Mouse (Mus musculus): ENCODE results near the gene Shisa8. TPM values are rescaled to one million over a fixed set of nuclear protein-coding genes. Genes with fewer than 3 reads are reported as not detected.

Shisa8 gene
- polyA plus RNA-seq, 1 experiment from 2014 or later, result 0.13 TPM

DNA sequence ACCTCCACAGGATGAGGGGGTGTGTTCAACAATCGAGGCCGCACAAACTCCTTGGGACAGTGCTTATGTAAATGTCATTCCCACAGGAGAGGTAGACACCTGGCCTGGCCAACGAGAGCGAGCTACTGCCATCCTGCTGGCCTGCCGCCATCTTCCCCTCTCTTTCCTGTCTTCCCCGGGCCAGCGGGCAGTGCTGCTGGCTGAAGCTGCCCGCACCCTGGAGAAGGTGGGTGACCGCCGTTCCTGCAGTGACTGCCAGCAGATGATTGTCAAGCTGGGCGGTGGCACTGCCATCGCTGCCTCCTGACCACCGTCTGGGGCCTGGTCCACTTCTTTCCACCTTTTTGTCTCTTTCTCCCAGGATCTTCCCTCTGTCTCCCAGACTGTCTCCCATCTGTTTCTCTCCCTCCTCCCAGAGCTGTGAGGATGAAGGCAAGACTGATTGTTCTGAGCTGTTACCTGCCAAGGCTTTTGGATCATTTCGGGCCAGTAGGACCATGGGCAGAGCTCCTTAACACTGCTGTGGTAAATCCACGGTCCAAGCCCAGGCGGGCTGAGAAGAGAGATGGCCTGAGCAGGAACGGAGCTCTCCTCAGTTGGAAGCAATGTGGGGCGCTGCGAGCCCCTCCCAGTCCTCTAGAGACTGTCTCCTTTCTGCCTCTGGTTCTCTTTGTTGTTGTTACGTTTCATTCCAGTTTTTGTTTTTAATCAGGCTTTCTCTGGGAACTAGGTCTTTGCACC is 8.8 kb downstream of the Shisa8 start:
- Histone ChIP-seq H3K36me3 (replicated peaks; ENCODE audit: insufficient read depth, low read length) (peaks cover 62% of the 10 kb centered on the region), H3K27me3 (ENCODE audit: insufficient read depth, low read length) (no peaks in the 10 kb centered on the region), H3K9me3 (ENCODE audit: low read length) (no peaks in the 10 kb centered on the region), H3K4me3 (ENCODE audit: low read depth, low read length) (no peak overlapping the region), H3K4me2 (ENCODE audit: low read depth, low read length) (no peak overlapping the region), H3K9ac (replicated peaks) (no peak overlapping the region), H3K27ac (ENCODE audit: low read depth) (no peak overlapping the region), H3K4me1 (ENCODE audit: insufficient read depth) (peaks cover 6% of the 10 kb centered on the region)
- no peak for DNase-seq
- whole genome bisulfite sequencing (ENCODE audit: insufficient replicate concordance), result 90% methylated on average over 20 of the region's 20 CpGs
- no peak for TF ChIP-seq CTCF (IDR thresholded peaks at IDR 0.05; ENCODE audit: low read depth)
- TF ChIP-seq EP300 (IDR thresholded peaks at IDR 0.05; ENCODE audit: low read depth), result no peak
- no peak for ATAC-seq

DNA sequence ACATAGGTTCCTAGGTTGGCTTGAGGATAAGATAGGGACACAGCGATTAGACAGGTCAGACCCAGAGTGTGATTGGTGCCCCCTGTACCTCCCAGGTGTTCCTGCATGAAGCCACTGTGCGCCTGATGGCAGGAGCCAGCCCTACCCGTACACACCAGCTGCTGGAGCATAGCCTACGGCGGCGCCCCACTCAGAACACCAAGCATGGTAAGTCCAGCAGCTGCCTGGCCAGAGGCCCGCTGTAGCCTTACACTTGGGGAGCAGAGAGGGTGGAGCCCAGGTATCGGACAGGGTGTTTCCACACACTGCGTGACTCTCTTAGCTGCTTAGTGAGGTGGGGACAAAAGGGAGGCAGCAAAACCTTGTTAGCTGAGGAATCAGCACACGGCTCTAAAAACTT is 9.5 kb downstream of the Shisa8 start:
- H3K27me3 ChIP-seq (ENCODE audit: insufficient read depth, low read length), result no peaks in the 10 kb centered on the region
- H3K9ac ChIP-seq (replicated peaks), result no peak overlapping the region
- no peak overlapping the region for H3K4me3 ChIP-seq (ENCODE audit: low read depth, low read length)
- H3K4me1 ChIP-seq (ENCODE audit: insufficient read depth), result peaks cover 6% of the 10 kb centered on the region
- 93% methylated on average over 10 of the region's 10 CpGs for WGBS (ENCODE audit: insufficient replicate concordance)
- no peak for DNase-seq
- H3K36me3 ChIP-seq (replicated peaks; ENCODE audit: insufficient read depth, low read length), result peaks cover 69% of the 10 kb centered on the region
- TF ChIP-seq EP300 (IDR thresholded peaks at IDR 0.05; ENCODE audit: low read depth) (no peak), CTCF (IDR thresholded peaks at IDR 0.05; ENCODE audit: low read depth) (no peak)
- no peak overlapping the region for H3K4me2 ChIP-seq (ENCODE audit: low read depth, low read length)
- no peak for ATAC-seq
- no peak overlapping the region for H3K27ac ChIP-seq (ENCODE audit: low read depth)
- H3K9me3 ChIP-seq (ENCODE audit: low read length), result no peaks in the 10 kb centered on the region

- H3K9ac ChIP-seq (replicated peaks), result no peak overlapping the region
- ATAC-seq, result no peak
- peaks cover 6% of the 10 kb centered on the region for H3K4me1 ChIP-seq (ENCODE audit: insufficient read depth)
- no peak for TF ChIP-seq EP300 (IDR thresholded peaks at IDR 0.05; ENCODE audit: low read depth)
- TF ChIP-seq CTCF (IDR thresholded peaks at IDR 0.05; ENCODE audit: low read depth), result no peak
- no peaks in the 10 kb centered on the region for H3K9me3 ChIP-seq (ENCODE audit: low read length)
- no peaks in the 10 kb centered on the region for H3K27me3 ChIP-seq (ENCODE audit: insufficient read depth, low read length)
- 88% methylated on average over 6 of the region's 6 CpGs for WGBS (ENCODE audit: insufficient replicate concordance)
- DNase-seq, result no peak
- H3K36me3 ChIP-seq (replicated peaks; ENCODE audit: insufficient read depth, low read length), result peaks cover 79% of the 10 kb centered on the region
- H3K27ac ChIP-seq (ENCODE audit: low read depth), result no peak overlapping the region
- H3K4me2 ChIP-seq (ENCODE audit: low read depth, low read length), result no peak overlapping the region
- no peak overlapping the region for H3K4me3 ChIP-seq (ENCODE audit: low read depth, low read length)
Measured at GRCm38 (mm10) chr15:82202086-82202485, 10.5 kb downstream of the Shisa8 start.

DNA sequence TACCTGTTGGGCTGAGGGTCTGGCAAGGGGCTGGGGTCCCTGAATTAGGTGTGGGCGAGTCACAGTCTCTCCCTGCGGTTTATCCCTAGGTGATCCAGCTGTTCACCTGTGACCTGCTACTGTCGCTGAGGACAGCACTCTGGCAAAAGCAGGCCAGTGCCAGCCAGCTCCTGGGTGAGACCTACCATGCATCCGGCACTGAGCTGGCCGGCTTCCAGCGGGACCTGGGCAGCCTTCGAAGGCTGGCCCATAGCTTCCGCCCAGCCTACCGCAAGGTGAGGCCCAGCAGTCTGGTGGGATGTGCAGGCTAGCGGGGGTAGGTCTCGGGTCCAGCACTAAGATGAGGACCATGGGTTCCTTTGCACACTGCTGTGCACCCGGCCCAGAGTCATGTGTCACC is 13.1 kb downstream of the Shisa8 start:
- ATAC-seq (no peak), DNase-seq (no peak)
- no peak overlapping the region for H3K4me2 ChIP-seq (ENCODE audit: low read depth, low read length)
- no peaks in the 10 kb centered on the region for H3K9me3 ChIP-seq (ENCODE audit: low read length)
- H3K36me3 ChIP-seq (replicated peaks; ENCODE audit: insufficient read depth, low read length), result peaks cover 91% of the 10 kb centered on the region
- TF ChIP-seq CTCF (IDR thresholded peaks at IDR 0.05; ENCODE audit: low read depth) (no peak), EP300 (IDR thresholded peaks at IDR 0.05; ENCODE audit: low read depth) (no peak)
- H3K27ac ChIP-seq (ENCODE audit: low read depth), result no peak overlapping the region
- 90% methylated on average over 12 of the region's 12 CpGs for WGBS (ENCODE audit: insufficient replicate concordance)
- no peak overlapping the region for H3K4me3 ChIP-seq (ENCODE audit: low read depth, low read length)
- no peaks in the 10 kb centered on the region for H3K4me1 ChIP-seq (ENCODE audit: insufficient read depth)
- no peaks in the 10 kb centered on the region for H3K27me3 ChIP-seq (ENCODE audit: insufficient read depth, low read length)
- no peak overlapping the region for H3K9ac ChIP-seq (replicated peaks)

GRCm38 (mm10) chr15:82198342-82198741 is 14.3 kb downstream of the Shisa8 start:
- Histone ChIP-seq H3K27me3 (ENCODE audit: insufficient read depth, low read length) (no peaks in the 10 kb centered on the region), H3K4me2 (ENCODE audit: low read depth, low read length) (no peak overlapping the region), H3K9ac (replicated peaks) (no peak overlapping the region), H3K9me3 (ENCODE audit: low read length) (no peaks in the 10 kb centered on the region), H3K36me3 (replicated peaks; ENCODE audit: insufficient read depth, low read length) (peaks cover 91% of the 10 kb centered on the region), H3K4me3 (ENCODE audit: low read depth, low read length) (no peak overlapping the region), H3K4me1 (ENCODE audit: insufficient read depth) (no peaks in the 10 kb centered on the region), H3K27ac (ENCODE audit: low read depth) (no peak overlapping the region)
- 49% methylated on average over 7 of the region's 7 CpGs for WGBS (ENCODE audit: insufficient replicate concordance)
- ATAC-seq, result no peak
- no peak for DNase-seq
- TF ChIP-seq CTCF (IDR thresholded peaks at IDR 0.05; ENCODE audit: low read depth) (no peak), EP300 (IDR thresholded peaks at IDR 0.05; ENCODE audit: low read depth) (no peak)

DNA sequence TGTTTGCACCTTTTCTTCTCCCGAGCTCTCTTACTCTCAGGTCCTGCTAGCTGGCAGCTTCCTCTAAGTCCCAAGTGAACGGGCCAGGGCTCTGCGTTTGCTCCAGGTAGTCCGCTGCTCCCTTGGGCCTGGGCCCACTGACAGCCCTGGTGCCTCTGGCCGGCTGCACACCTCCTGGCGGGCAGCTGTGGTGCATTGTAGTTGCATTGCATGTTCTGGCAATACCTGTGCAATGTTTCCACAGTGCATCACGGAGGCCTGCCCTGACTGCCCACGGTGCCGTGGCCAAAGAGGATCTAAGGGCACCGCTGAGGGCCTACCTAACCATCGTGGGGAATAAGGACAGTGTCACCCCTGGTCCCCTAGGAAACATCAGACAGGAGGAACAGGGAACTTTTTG is 14.7 kb downstream of the Shisa8 start:
- no peak for DNase-seq
- Histone ChIP-seq H3K27ac (ENCODE audit: low read depth) (no peak overlapping the region), H3K27me3 (ENCODE audit: insufficient read depth, low read length) (no peaks in the 10 kb centered on the region), H3K4me1 (ENCODE audit: insufficient read depth) (no peaks in the 10 kb centered on the region), H3K4me3 (ENCODE audit: low read depth, low read length) (no peak overlapping the region), H3K9me3 (ENCODE audit: low read length) (no peaks in the 10 kb centered on the region), H3K4me2 (ENCODE audit: low read depth, low read length) (no peak overlapping the region), H3K36me3 (replicated peaks; ENCODE audit: insufficient read depth, low read length) (peaks cover 91% of the 10 kb centered on the region), H3K9ac (replicated peaks) (no peak overlapping the region)
- TF ChIP-seq CTCF (IDR thresholded peaks at IDR 0.05; ENCODE audit: low read depth), result no peak
- TF ChIP-seq EP300 (IDR thresholded peaks at IDR 0.05; ENCODE audit: low read depth), result no peak
- WGBS (ENCODE audit: insufficient replicate concordance), result 57% methylated on average over 11 of the region's 11 CpGs
- no peak for ATAC-seq

All from liver, postnatal 0 days (tissue).